In the genomic region with DNA sequence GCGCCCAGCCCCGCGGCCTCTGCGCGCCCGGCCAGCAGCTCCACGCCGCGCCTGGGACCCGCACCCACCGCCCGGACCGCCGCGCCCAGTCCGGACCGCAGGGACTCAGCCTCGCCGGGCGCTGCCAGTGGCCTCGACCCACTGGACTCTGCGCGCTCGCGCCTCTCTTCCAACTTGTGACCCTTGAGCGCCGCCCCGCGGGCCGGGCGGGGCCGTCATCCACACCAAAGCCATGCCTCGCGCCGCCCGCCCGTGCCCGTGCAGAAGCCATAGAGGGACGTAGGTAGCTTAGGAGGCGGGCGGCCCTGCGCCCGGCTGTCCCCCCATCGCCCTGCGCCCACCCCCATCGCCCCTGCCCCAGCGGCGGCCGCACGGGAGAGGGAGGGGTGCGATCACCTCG, we compare ENCODE assay signal across 13 mouse cellular contexts. TPM values are rescaled to one million over a fixed set of nuclear protein-coding genes. Genes with fewer than 3 reads are reported as not detected.
A peak's percentile ranks its signal among the peaks of the same experiment; 100 is the strongest.
DNase-seq lines count a peak whose midpoint lies in the region; ATAC-seq and TF ChIP-seq lines count a peak whose summit lies in the region.
"Had no signal": no experiment of that assay in that cellular context is flagged by ENCODE, and none has a peak within 500 bp of the region (broad histone marks: within the 10 kb centered on the region; RNA-seq: fewer than 3 reads in every experiment).

No protein-coding gene starts in this region.

- peak overlapping the region; percentile 44 for H3K4me2 ChIP-seq in heart, embryonic 12.5 days
- H3K4me2 ChIP-seq in lung, embryonic 16.5 days (ENCODE audit: low read depth, low read length) = peak overlapping the region; percentile 22
- H3K4me2 ChIP-seq in liver, embryonic 15.5 days = peak overlapping the region; percentile 13; the same call in 1 of the 2 replicates
- H3K4me2 ChIP-seq: limb, embryonic 15.5 days had no signal

- ATAC-seq in heart, embryonic 12.5 days (ENCODE audit: insufficient number of reproducible peaks, low FRiP score) = no peak
- ATAC-seq in lung, embryonic 16.5 days (ENCODE audit: low read depth) = 0 out of 2 replicates have a peak, but pooled peaks have one; percentile 30
- no peak for ATAC-seq in liver, embryonic 15.5 days (ENCODE audit: insufficient read depth)

- intact Hi-C loops in heart, adult 2 months (cut with DNase I) = no loop called here

- TF ChIP-seq POLR2A in heart, adult 2 months (IDR thresholded peaks at IDR 0.05; ENCODE audit: insufficient read depth, low read depth, low read length) = no peak

- 27% methylated on average over 47 of the region's 52 CpGs for WGBS in heart, embryonic 12.5 days
- 60% methylated on average over 52 of the region's 52 CpGs for WGBS in heart, adult 2 months
- WGBS in lung, embryonic 16.5 days = 23% methylated on average over 35 of the region's 52 CpGs
- WGBS in embryonic facial prominence, embryonic 10.5 days = 38% methylated on average over 52 of the region's 52 CpGs
- 57% methylated on average over 47 of the region's 52 CpGs for WGBS in liver, embryonic 15.5 days (ENCODE audit: insufficient replicate concordance)

- peaks cover 79% of the 10 kb centered on the region for H3K9me3 ChIP-seq in heart, embryonic 12.5 days (replicated peaks)
- H3K9me3 ChIP-seq in lung, embryonic 16.5 days (ENCODE audit: control insufficient read depth, low read length) = peaks cover 46% of the 10 kb centered on the region
- H3K9me3 ChIP-seq in embryonic facial prominence, embryonic 10.5 days = peaks cover 53% of the 10 kb centered on the region
- H3K9me3 ChIP-seq in liver, embryonic 15.5 days (replicated peaks) = no peaks in the 10 kb centered on the region

- no peak for DNase-seq in heart, adult 2 months
- no peak for DNase-seq in lung, adult 18-20 months
- DNase-seq in embryonic facial prominence, embryonic 10.5 days (ENCODE audit: low spot score) = no peak
- DNase-seq in cerebellum, postnatal 36 days = no peak
- DNase-seq: right cerebral cortex, postnatal 14 days; thymus, adult 2 months had no signal

- peak overlapping the region; percentile 11 for H3K4me3 ChIP-seq in heart, embryonic 12.5 days
- no peak overlapping the region for H3K4me3 ChIP-seq in heart, adult 2 months
- no peak overlapping the region for H3K4me3 ChIP-seq in lung, embryonic 16.5 days (ENCODE audit: low read length)
- H3K4me3 ChIP-seq in embryonic facial prominence, embryonic 10.5 days = peak overlapping the region; percentile 33
- H3K4me3 ChIP-seq in liver, embryonic 15.5 days (replicated peaks) = no peak overlapping the region
- H3K4me3 ChIP-seq: limb, embryonic 15.5 days; myocyte had no signal

- peaks cover 6% of the 10 kb centered on the region; the same call in 1 of the 2 replicates for H3K4me1 ChIP-seq in heart, embryonic 12.5 days (replicated peaks)
- H3K4me1 ChIP-seq in heart, adult 2 months (ENCODE audit: control insufficient read depth, insufficient read depth, low read length) = no peaks in the 10 kb centered on the region
- H3K4me1 ChIP-seq in lung, embryonic 16.5 days (replicated peaks; ENCODE audit: control insufficient read depth, insufficient read depth, low read length) = no peaks in the 10 kb centered on the region
- H3K4me1 ChIP-seq in embryonic facial prominence, embryonic 10.5 days = peaks cover 10% of the 10 kb centered on the region
- 0 out of 2 replicates have a peak, but pooled peaks cover 4% of the 10 kb centered on the region for H3K4me1 ChIP-seq in liver, embryonic 15.5 days (replicated peaks)

- peaks cover 29% of the 10 kb centered on the region for H3K27me3 ChIP-seq in heart, embryonic 12.5 days (replicated peaks)
- no peaks in the 10 kb centered on the region for H3K27me3 ChIP-seq in heart, adult 2 months (ENCODE audit: control insufficient read depth, insufficient read depth, low read length)
- H3K27me3 ChIP-seq in lung, embryonic 16.5 days (ENCODE audit: control insufficient read depth, insufficient read depth, low read depth, low read length) = peaks cover 3% of the 10 kb centered on the region; the same call in 1 of the 2 replicates
- peaks cover 30% of the 10 kb centered on the region for H3K27me3 ChIP-seq in embryonic facial prominence, embryonic 10.5 days (replicated peaks; ENCODE audit: low read depth, poor library complexity, severe bottlenecking)
- H3K27me3 ChIP-seq in liver, embryonic 15.5 days = no peaks in the 10 kb centered on the region

- no peak for TF ChIP-seq EP300 in heart, adult 2 months (IDR thresholded peaks at IDR 0.05; ENCODE audit: insufficient read depth, low read depth, low read length)

- H3K9ac ChIP-seq in heart, embryonic 12.5 days = peak overlapping the region; percentile 32; the same call in 1 of the 2 replicates
- no peak overlapping the region for H3K9ac ChIP-seq in heart, adult 2 months (ENCODE audit: low read depth, low read length)
- no peak overlapping the region for H3K9ac ChIP-seq in lung, embryonic 16.5 days (ENCODE audit: low read length)
- no peak overlapping the region for H3K9ac ChIP-seq in liver, embryonic 15.5 days
- H3K9ac ChIP-seq: limb, embryonic 15.5 days had no signal

- H3K27ac ChIP-seq in heart, embryonic 12.5 days (ENCODE audit: poor library complexity, severe bottlenecking) = no peak overlapping the region
- no peak overlapping the region for H3K27ac ChIP-seq in heart, adult 2 months
- H3K27ac ChIP-seq in lung, embryonic 16.5 days (ENCODE audit: low read length) = no peak overlapping the region
- H3K27ac ChIP-seq in embryonic facial prominence, embryonic 10.5 days (replicated peaks) = no peak overlapping the region
- H3K27ac ChIP-seq in liver, embryonic 15.5 days (replicated peaks) = no peak overlapping the region
- H3K27ac ChIP-seq: limb, embryonic 15.5 days had no signal

- H3K79me2 ChIP-seq in heart, adult 2 months (replicated peaks; ENCODE audit: control insufficient read depth, insufficient read depth, low read length) = no peaks in the 10 kb centered on the region

- no peak for TF ChIP-seq CTCF in heart, adult 2 months (IDR thresholded peaks at IDR 0.05)

- H3K36me3 ChIP-seq in heart, embryonic 12.5 days = peaks cover 74% of the 10 kb centered on the region
- H3K36me3 ChIP-seq in heart, adult 2 months (ENCODE audit: control insufficient read depth, insufficient read depth, low read length) = no peaks in the 10 kb centered on the region
- peaks cover 61% of the 10 kb centered on the region for H3K36me3 ChIP-seq in lung, embryonic 16.5 days (ENCODE audit: control insufficient read depth, insufficient read depth, low read length)
- H3K36me3 ChIP-seq in embryonic facial prominence, embryonic 10.5 days (replicated peaks) = peaks cover 78% of the 10 kb centered on the region
- H3K36me3 ChIP-seq in liver, embryonic 15.5 days (replicated peaks) = peaks cover 54% of the 10 kb centered on the region

RNA-seq across cellular contexts. Expression of a gene that starts 11.0 kb away (rescaled TPM):
- 35.4 and 35.9 TPM in 2 replicates for polyA plus RNA-seq in heart, embryonic 12.5 days (2016; fragmentation: Nextera tagmentation; extraction: Ambion mirVana)
- total RNA-seq in heart, adult 2 months (2021) = 10 to 100 TPM; 42.2 to 44.7 TPM
- 47.0 and 52.3 TPM in 2 replicates for polyA plus RNA-seq in heart, adult 2 months (2012; rRNA removed)
- 46.2 and 47.8 TPM in 2 replicates for polyA plus RNA-seq in lung, embryonic 16.5 days (2015; fragmentation: Nextera tagmentation; extraction: Ambion mirVana)
- 52.8 and 54.3 TPM in 2 replicates for polyA plus RNA-seq in embryonic facial prominence, embryonic 10.5 days (2016; fragmentation: Nextera tagmentation; extraction: Ambion mirVana)
- polyA plus RNA-seq in liver, embryonic 15.5 days (2015; fragmentation: Nextera tagmentation; extraction: Ambion mirVana) = 15.6 and 17.7 TPM in 2 replicates

RNA-seq across cellular contexts. Expression of a gene that starts 18.9 kb away (rescaled TPM):
- not detected in 2 replicates for polyA plus RNA-seq in heart, embryonic 12.5 days (2016; fragmentation: Nextera tagmentation; extraction: Ambion mirVana)
- total RNA-seq in heart, adult 2 months (2021) = 10 to 100 TPM; 17.0 to 17.5 TPM
- polyA plus RNA-seq in heart, adult 2 months (2012; rRNA removed) = 23.8 and 33.5 TPM in 2 replicates
- polyA plus RNA-seq in lung, embryonic 16.5 days (2015; fragmentation: Nextera tagmentation; extraction: Ambion mirVana) = not detected in 2 replicates
- 0.04 TPM in 1 of 2 replicates, not detected in the other for polyA plus RNA-seq in embryonic facial prominence, embryonic 10.5 days (2016; fragmentation: Nextera tagmentation; extraction: Ambion mirVana)
- polyA plus RNA-seq in liver, embryonic 15.5 days (2015; fragmentation: Nextera tagmentation; extraction: Ambion mirVana) = 0.02 TPM in 1 of 2 replicates, not detected in the other
- total RNA-seq: common myeloid progenitor, adult 5-6 weeks had no signal

RNA-seq across cellular contexts. Expression of a gene that starts 19.5 kb away (rescaled TPM):
- polyA plus RNA-seq in heart, embryonic 12.5 days (2016; fragmentation: Nextera tagmentation; extraction: Ambion mirVana) = 0.22 and 0.38 TPM in 2 replicates
- not detected for total RNA-seq in heart, adult 2 months (2021)
- polyA plus RNA-seq in heart, adult 2 months (2012; rRNA removed) = not detected in 2 replicates
- 0.11 and 0.29 TPM in 2 replicates for polyA plus RNA-seq in lung, embryonic 16.5 days (2015; fragmentation: Nextera tagmentation; extraction: Ambion mirVana)
- polyA plus RNA-seq in embryonic facial prominence, embryonic 10.5 days (2016; fragmentation: Nextera tagmentation; extraction: Ambion mirVana) = 0.46 TPM in 1 of 2 replicates, not detected in the other
- polyA plus RNA-seq in liver, embryonic 15.5 days (2015; fragmentation: Nextera tagmentation; extraction: Ambion mirVana) = 0.07 TPM in 1 of 2 replicates, not detected in the other
- total RNA-seq: common myeloid progenitor, adult 5-6 weeks had no signal
- polyA plus RNA-seq: large intestine, adult 2 months; thymus, adult 2 months had no signal

RNA-seq across cellular contexts. Expression of a gene that starts 31.1 kb away (rescaled TPM):
- polyA plus RNA-seq in heart, embryonic 12.5 days (2016; fragmentation: Nextera tagmentation; extraction: Ambion mirVana) = 1,289 and 1,310 TPM in 2 replicates
- total RNA-seq in heart, adult 2 months (2021) = 1,000 to 10,000 TPM; 1,364 to 1,491 TPM
- 1,570 and 1,684 TPM in 2 replicates for polyA plus RNA-seq in heart, adult 2 months (2012; rRNA removed)
- polyA plus RNA-seq in lung, embryonic 16.5 days (2015; fragmentation: Nextera tagmentation; extraction: Ambion mirVana) = 1,174 and 1,330 TPM in 2 replicates
- 591 and 608 TPM in 2 replicates for polyA plus RNA-seq in embryonic facial prominence, embryonic 10.5 days (2016; fragmentation: Nextera tagmentation; extraction: Ambion mirVana)
- polyA plus RNA-seq in liver, embryonic 15.5 days (2015; fragmentation: Nextera tagmentation; extraction: Ambion mirVana) = 980 and 1,043 TPM in 2 replicates

RNA-seq across cellular contexts. Expression of a gene that starts 31.4 kb away (rescaled TPM):
- polyA plus RNA-seq in heart, embryonic 12.5 days (2016; fragmentation: Nextera tagmentation; extraction: Ambion mirVana) = 78.7 and 78.9 TPM in 2 replicates
- total RNA-seq in heart, adult 2 months (2021) = 10 to 100 TPM; 22.9 to 23.6 TPM
- polyA plus RNA-seq in heart, adult 2 months (2012; rRNA removed) = 41.4 and 48.0 TPM in 2 replicates
- polyA plus RNA-seq in lung, embryonic 16.5 days (2015; fragmentation: Nextera tagmentation; extraction: Ambion mirVana) = 47.9 and 61.4 TPM in 2 replicates
- polyA plus RNA-seq in embryonic facial prominence, embryonic 10.5 days (2016; fragmentation: Nextera tagmentation; extraction: Ambion mirVana) = 125 and 126 TPM in 2 replicates
- 39.6 and 42.0 TPM in 2 replicates for polyA plus RNA-seq in liver, embryonic 15.5 days (2015; fragmentation: Nextera tagmentation; extraction: Ambion mirVana)

Comparison
In these comparisons a context has a peak if more than half of its experiments do, and no peak if none do; other contexts are left out.
1. H3K4me3 ChIP-seq: peak in heart, embryonic 12.5 days (single experiment) and embryonic facial prominence, embryonic 10.5 days (single experiment); none in heart, adult 2 months (single experiment), lung, embryonic 16.5 days (single experiment) and liver, embryonic 15.5 days (single experiment).
2. RNA of a gene that starts 18.9 kb away (polyA plus RNA-seq): 23.8 to 33.5 TPM in heart, adult 2 months; not detected in heart, embryonic 12.5 days, 0.04 TPM in embryonic facial prominence, embryonic 10.5 days, 0.02 TPM in liver, embryonic 15.5 days and not detected in lung, embryonic 16.5 days; every median in the first group is over 10 times any median in the second.
3. Peak in every context shown above with its lines, with median percentiles within 50 percentile points of each other: H3K4me2 ChIP-seq.